Mouse (Mus musculus): ENCODE data around the gene Gtf2f2.

- TF ChIP-seq CEBPB (IDR thresholded peaks at IDR 0.05; ENCODE audit: insufficient read depth, poor library complexity, severe bottlenecking) (no peak), E2F4 (IDR thresholded peaks at IDR 0.05; ENCODE audit: insufficient read depth) (no peak), REST (IDR thresholded peaks at IDR 0.05; ENCODE audit: insufficient read depth, insufficient read length) (no peak), POLR2A (IDR thresholded peaks at IDR 0.05; ENCODE audit: insufficient read length, low read depth) (no peak), SRF (IDR thresholded peaks at IDR 0.05; ENCODE audit: control insufficient read depth, insufficient read length, low read depth) (no peak), MYOG (IDR thresholded peaks at IDR 0.05; ENCODE audit: control insufficient read depth in 1 of 3, insufficient read depth in 1 of 3, insufficient read length in 2 of 3, low read depth in 2 of 3) (no peak), POLR2AphosphoS2 (IDR thresholded peaks at IDR 0.05; ENCODE audit: insufficient read length, low read depth) (no peak)
Measured at GRCm38 (mm10) chr14:76051966-76052365, 41.3 kb upstream of the Gtf2f2 start.
